Mouse (Mus musculus): ENCODE measurements around the gene Olfr418.
"Not testable (repeated sequence)": the region's sequence is repeated elsewhere in the genome, so short reads cannot be mapped to it uniquely, and the experiment has no call there.

Olfr418 gene

GRCm38 (mm10) chr1:173265701-173266100 is at the start of gene Olfr418:
Gene Olfr418 (plus strand): TSS chr1:173266001.
- DNase-seq = no peak

GRCm38 (mm10) chr1:173216481-173216880 is 49.3 kb upstream of the Olfr418 start:
- DNase-seq = no peak

GRCm38 (mm10) chr1:173227081-173227480 is 38.7 kb upstream of the Olfr418 start, which contains the start of gene Fcer1a:
Gene Fcer1a (minus strand): TSS chr1:173227214.
- DNase-seq = no peak

GRCm38 (mm10) chr1:173237004-173237403 is 28.8 kb upstream of the Olfr418 start:
- DNase-seq = not testable (repeated sequence)

GRCm38 (mm10) chr1:173249888-173250287 is 15.9 kb upstream of the Olfr418 start:
- no peak for DNase-seq

- DNase-seq = no peak
These were observed 11.9 kb downstream of the Olfr418 start, which contains the start of gene Mptx2 for GRCm38 (mm10) chr1:173277677-173278076. Gene Mptx2 (minus strand): TSS chr1:173277777.

GRCm38 (mm10) chr1:173302795-173303194 is 37.0 kb downstream of the Olfr418 start:
- not testable (repeated sequence) for DNase-seq

- DNase-seq = not testable (repeated sequence)
These were observed 47.8 kb downstream of the Olfr418 start for GRCm38 (mm10) chr1:173313535-173314050.

- no peak for DNase-seq
These were observed 49.9 kb downstream of the Olfr418 start for GRCm38 (mm10) chr1:173315725-173316124.

GRCm38 (mm10) chr1:173317925-173318477 is 52.2 kb downstream of the Olfr418 start:
- DNase-seq = no peak

- DNase-seq = no peak
These were observed 55.9 kb downstream of the Olfr418 start for GRCm38 (mm10) chr1:173321593-173322248.

GRCm38 (mm10) chr1:173322249-173322627 is 56.4 kb downstream of the Olfr418 start:
- DNase-seq = no peak

Measured in cerebellum, adult 11 months (tissue).